In the genomic region with DNA sequence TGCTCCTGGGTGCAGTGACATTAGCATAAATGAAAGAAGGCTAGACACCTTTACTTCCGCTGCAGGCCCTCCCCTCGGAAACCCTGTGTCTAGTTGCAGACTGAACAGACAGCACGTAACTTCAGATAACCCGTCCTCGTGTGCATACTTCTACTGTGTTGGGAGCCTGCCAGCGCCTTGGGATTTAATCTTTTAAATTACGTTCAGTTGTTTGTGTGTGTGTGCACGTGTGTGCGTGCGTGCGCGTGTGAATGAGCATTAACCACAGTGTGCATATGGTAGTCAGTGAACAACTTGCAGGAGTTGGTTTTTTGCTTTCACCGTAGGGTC, we compare ENCODE assay signal across 14 mouse cellular contexts. TPM values are rescaled to one million over a fixed set of nuclear protein-coding genes. Genes with fewer than 3 reads are reported as not detected.
A peak's percentile ranks its signal among the peaks of the same experiment; 100 is the strongest.
DNase-seq lines count a peak whose midpoint lies in the region; ATAC-seq and TF ChIP-seq lines count a peak whose summit lies in the region.
"Had no signal": no experiment of that assay in that cellular context is flagged by ENCODE, and none has a peak within 500 bp of the region (broad histone marks: within the 10 kb centered on the region; RNA-seq: fewer than 3 reads in every experiment).

No protein-coding gene starts in this region.

- peak; percentile 45 for DNase-seq in thymus, postnatal 0 days (ENCODE audit: low spot score)
- no peak for DNase-seq in thymus, adult 18-20 months
- DNase-seq in midbrain, postnatal 0 days (ENCODE audit: low spot score): no peak
- DNase-seq: kidney, postnatal 4 days had no signal

- peaks cover 100% of the 10 kb centered on the region for H3K79me2 ChIP-seq in macrophage (ENCODE audit: inconsistent target)

- WGBS in kidney, embryonic 15.5 days: 81% methylated on average over 13 of the region's 13 CpGs
- WGBS in kidney, embryonic 14.5 days: 80% methylated on average over 13 of the region's 13 CpGs
- 92% methylated on average over 13 of the region's 13 CpGs for WGBS in macrophage (ENCODE audit: missing documents)
- WGBS in midbrain, postnatal 0 days: 88% methylated on average over 13 of the region's 13 CpGs
- WGBS in forebrain, embryonic 12.5 days: 92% methylated on average over 13 of the region's 13 CpGs

- H3K36me3 ChIP-seq in kidney, embryonic 15.5 days: no peaks in the 10 kb centered on the region
- no peaks in the 10 kb centered on the region for H3K36me3 ChIP-seq in kidney, embryonic 14.5 days (ENCODE audit: control insufficient read depth, insufficient read depth, low read length)
- peaks cover 25% of the 10 kb centered on the region; the same call in 1 of the 2 replicates for H3K36me3 ChIP-seq in macrophage (ENCODE audit: inconsistent target)
- H3K36me3 ChIP-seq in midbrain, postnatal 0 days (ENCODE audit: insufficient read depth, low read length): peaks cover 4% of the 10 kb centered on the region; the same call in 1 of the 2 replicates
- no peaks in the 10 kb centered on the region for H3K36me3 ChIP-seq in forebrain, embryonic 12.5 days (replicated peaks)
- H3K36me3 ChIP-seq: embryonic facial prominence, embryonic 12.5 days; forebrain, embryonic 15.5 days; liver, embryonic 15.5 days; midbrain, embryonic 10.5 days had no signal

- H3K9me3 ChIP-seq in kidney, embryonic 15.5 days (replicated peaks): no peaks in the 10 kb centered on the region
- H3K9me3 ChIP-seq in kidney, embryonic 14.5 days (ENCODE audit: control insufficient read depth, low read length): no peaks in the 10 kb centered on the region
- H3K9me3 ChIP-seq in midbrain, postnatal 0 days (ENCODE audit: low read length): no peaks in the 10 kb centered on the region
- H3K9me3 ChIP-seq in forebrain, embryonic 12.5 days: no peaks in the 10 kb centered on the region
- H3K9me3 ChIP-seq: embryonic facial prominence, embryonic 12.5 days; forebrain, embryonic 15.5 days; liver, embryonic 15.5 days; midbrain, embryonic 10.5 days had no signal

- no peaks in the 10 kb centered on the region for H3K27me3 ChIP-seq in kidney, embryonic 15.5 days
- no peaks in the 10 kb centered on the region for H3K27me3 ChIP-seq in kidney, embryonic 14.5 days (ENCODE audit: control insufficient read depth, insufficient read depth, low read length)
- no peaks in the 10 kb centered on the region for H3K27me3 ChIP-seq in midbrain, postnatal 0 days (ENCODE audit: insufficient read depth, low read length)
- H3K27me3 ChIP-seq in forebrain, embryonic 12.5 days: no peaks in the 10 kb centered on the region
- H3K27me3 ChIP-seq: embryonic facial prominence, embryonic 12.5 days; forebrain, embryonic 15.5 days; liver, embryonic 15.5 days had no signal

- H3K9ac ChIP-seq in kidney, embryonic 15.5 days: no peak overlapping the region
- H3K9ac ChIP-seq in kidney, embryonic 14.5 days (ENCODE audit: low read depth, low read length): no peak overlapping the region
- no peak overlapping the region for H3K9ac ChIP-seq in midbrain, postnatal 0 days (replicated peaks; ENCODE audit: low read length, poor library complexity, severe bottlenecking)
- H3K9ac ChIP-seq in forebrain, embryonic 12.5 days: no peak overlapping the region
- H3K9ac ChIP-seq: embryonic facial prominence, embryonic 12.5 days; forebrain, embryonic 15.5 days; liver, embryonic 15.5 days had no signal

- H3K4me1 ChIP-seq in kidney, embryonic 15.5 days: peaks cover 48% of the 10 kb centered on the region
- peaks cover 23% of the 10 kb centered on the region for H3K4me1 ChIP-seq in kidney, embryonic 14.5 days (ENCODE audit: control insufficient read depth, insufficient read depth, low read length)
- peaks cover 13% of the 10 kb centered on the region for H3K4me1 ChIP-seq in midbrain, postnatal 0 days (ENCODE audit: insufficient read depth, low read length)
- H3K4me1 ChIP-seq in forebrain, embryonic 12.5 days: peaks cover 12% of the 10 kb centered on the region

- peak overlapping the region; percentile 56; the same call in 1 of the 2 replicates for H3K27ac ChIP-seq in kidney, embryonic 15.5 days
- H3K27ac ChIP-seq in kidney, embryonic 14.5 days (ENCODE audit: low read depth, low read length): no peak overlapping the region
- peak overlapping the region; percentile 99; the same call in 1 of the 2 replicates for H3K27ac ChIP-seq in macrophage
- H3K27ac ChIP-seq in midbrain, postnatal 0 days (ENCODE audit: low read depth, low read length): no peak overlapping the region; the same call in 1 of the 2 replicates
- no peak overlapping the region for H3K27ac ChIP-seq in forebrain, embryonic 12.5 days
- H3K27ac ChIP-seq: embryonic facial prominence, embryonic 12.5 days; liver, embryonic 15.5 days had no signal

- TF ChIP-seq CTCF in midbrain, postnatal 0 days (IDR thresholded peaks at IDR 0.05): no peak

- H3K4me2 ChIP-seq in kidney, embryonic 15.5 days: no peak overlapping the region
- no peak overlapping the region for H3K4me2 ChIP-seq in kidney, embryonic 14.5 days (replicated peaks; ENCODE audit: low read depth, low read length)
- no peak overlapping the region for H3K4me2 ChIP-seq in midbrain, postnatal 0 days (ENCODE audit: low read depth, low read length, poor library complexity, severe bottlenecking)
- H3K4me2 ChIP-seq in forebrain, embryonic 12.5 days: no peak overlapping the region
- H3K4me2 ChIP-seq: embryonic facial prominence, embryonic 12.5 days; forebrain, embryonic 15.5 days; liver, embryonic 15.5 days had no signal

- no peak overlapping the region for H3K4me3 ChIP-seq in kidney, embryonic 15.5 days (replicated peaks)
- H3K4me3 ChIP-seq in kidney, embryonic 14.5 days (ENCODE audit: low read length): no peak overlapping the region
- no peak overlapping the region for H3K4me3 ChIP-seq in macrophage (ENCODE audit: inconsistent target)
- no peak overlapping the region for H3K4me3 ChIP-seq in midbrain, postnatal 0 days (ENCODE audit: low read depth, low read length)
- no peak overlapping the region for H3K4me3 ChIP-seq in forebrain, embryonic 12.5 days (replicated peaks)
- H3K4me3 ChIP-seq: embryonic facial prominence, embryonic 12.5 days; forebrain, embryonic 15.5 days; liver, embryonic 15.5 days; midbrain, embryonic 10.5 days had no signal

- no peak for ATAC-seq in kidney, embryonic 15.5 days (replicated peaks; ENCODE audit: low FRiP score)
- no peak for ATAC-seq in kidney, embryonic 14.5 days (ENCODE audit: low FRiP score, low TSS enrichment)
- no peak for ATAC-seq in midbrain, postnatal 0 days (ENCODE audit: low FRiP score)
- no peak for ATAC-seq in forebrain, embryonic 12.5 days (ENCODE audit: low FRiP score)
- ATAC-seq: forebrain, embryonic 15.5 days had no signal

RNA-seq across cellular contexts. Expression of a gene that starts 7.4 kb away (rescaled TPM):
- 7.5 and 8.0 TPM in 2 replicates for polyA plus RNA-seq in kidney, embryonic 15.5 days (2015; fragmentation: Nextera tagmentation; extraction: Ambion mirVana)
- polyA plus RNA-seq in kidney, embryonic 14.5 days (2014; fragmentation: Nextera tagmentation; extraction: Ambion mirVana): 3.5 and 6.0 TPM in 2 replicates
- 33.2 and 33.6 TPM in 2 replicates for polyA plus RNA-seq in thymus, postnatal 0 days (2015; fragmentation: Nextera tagmentation; extraction: Ambion mirVana)
- total RNA-seq in macrophage (2018; cell fraction: chromatin; rRNA removed): 1,000 to 10,000 TPM in 1 of 26 experiments, 100 to 1,000 TPM in 23, 10 to 100 TPM in 2; 27.0 to 1,006 (median 669) TPM
- total RNA-seq in macrophage (2018; cell fraction: cytosol; rRNA removed): 100 to 1,000 TPM; 216 to 691 (median 376) TPM
- 1,000 to 10,000 TPM in 2 of 26 experiments, 100 to 1,000 TPM in 24; 102 to 1,167 (median 672) TPM for total RNA-seq in macrophage (2018; cell fraction: nucleus; rRNA removed)
- 250 to 450 TPM (median 359 TPM) in 3 replicates for polyA plus RNA-seq in macrophage (2018)
- 34.3 and 34.5 TPM in 2 replicates for total RNA-seq in midbrain, postnatal 0 days (2014; rRNA removed)
- 17.0 and 20.4 TPM in 2 replicates for polyA plus RNA-seq in midbrain, postnatal 0 days (2015; fragmentation: Nextera tagmentation; extraction: Ambion mirVana)
- polyA plus RNA-seq in forebrain, embryonic 12.5 days (2016; fragmentation: Nextera tagmentation; extraction: Ambion mirVana): 11.4 TPM in 2 replicates

RNA-seq across cellular contexts. Expression of a gene that starts 25.6 kb away (rescaled TPM):
- polyA plus RNA-seq in kidney, embryonic 15.5 days (2015; fragmentation: Nextera tagmentation; extraction: Ambion mirVana): 15.0 and 15.4 TPM in 2 replicates
- 10.0 TPM in 2 replicates for polyA plus RNA-seq in kidney, embryonic 14.5 days (2014; fragmentation: Nextera tagmentation; extraction: Ambion mirVana)
- 2.4 and 2.7 TPM in 2 replicates for polyA plus RNA-seq in thymus, postnatal 0 days (2015; fragmentation: Nextera tagmentation; extraction: Ambion mirVana)
- 10 to 100 TPM; 12.1 to 48.5 (median 29.0) TPM for total RNA-seq in macrophage (2018; cell fraction: chromatin; rRNA removed)
- total RNA-seq in macrophage (2018; cell fraction: cytosol; rRNA removed): 10 to 100 TPM in 24 of 26 experiments, 1 to 10 TPM in 2; 8.5 to 34.5 (median 14.6) TPM
- 10 to 100 TPM; 17.7 to 87.3 (median 37.1) TPM for total RNA-seq in macrophage (2018; cell fraction: nucleus; rRNA removed)
- 8.6 to 19.0 TPM (median 16.2 TPM) in 3 replicates for polyA plus RNA-seq in macrophage (2018)
- 3.6 and 3.8 TPM in 2 replicates for total RNA-seq in midbrain, postnatal 0 days (2014; rRNA removed)
- 3.0 and 3.5 TPM in 2 replicates for polyA plus RNA-seq in midbrain, postnatal 0 days (2015; fragmentation: Nextera tagmentation; extraction: Ambion mirVana)
- 3.0 and 3.9 TPM in 2 replicates for polyA plus RNA-seq in forebrain, embryonic 12.5 days (2016; fragmentation: Nextera tagmentation; extraction: Ambion mirVana)

RNA-seq across cellular contexts. Expression of a gene that starts 29.0 kb away (rescaled TPM):
- 1.3 TPM in 2 replicates for polyA plus RNA-seq in kidney, embryonic 15.5 days (2015; fragmentation: Nextera tagmentation; extraction: Ambion mirVana)
- polyA plus RNA-seq in kidney, embryonic 14.5 days (2014; fragmentation: Nextera tagmentation; extraction: Ambion mirVana): 0.51 and 0.97 TPM in 2 replicates
- polyA plus RNA-seq in thymus, postnatal 0 days (2015; fragmentation: Nextera tagmentation; extraction: Ambion mirVana): 0.90 and 1.1 TPM in 2 replicates
- total RNA-seq in macrophage (2018; cell fraction: chromatin; rRNA removed): 10 to 100 TPM in 15 of 26 experiments, 1 to 10 TPM in 11; 3.7 to 22.4 (median 10.8) TPM
- total RNA-seq in macrophage (2018; cell fraction: cytosol; rRNA removed): 1 to 10 TPM; 4.2 to 7.6 (median 6.1) TPM
- total RNA-seq in macrophage (2018; cell fraction: nucleus; rRNA removed): 10 to 100 TPM in 9 of 26 experiments, 1 to 10 TPM in 17; 3.4 to 18.3 (median 7.3) TPM
- 6.6 to 7.4 TPM (median 7.1 TPM) in 3 replicates for polyA plus RNA-seq in macrophage (2018)
- total RNA-seq in midbrain, postnatal 0 days (2014; rRNA removed): 5.7 and 7.0 TPM in 2 replicates
- 6.9 and 7.5 TPM in 2 replicates for polyA plus RNA-seq in midbrain, postnatal 0 days (2015; fragmentation: Nextera tagmentation; extraction: Ambion mirVana)
- 0.22 and 0.34 TPM in 2 replicates for polyA plus RNA-seq in forebrain, embryonic 12.5 days (2016; fragmentation: Nextera tagmentation; extraction: Ambion mirVana)
- total RNA-seq: granulocyte monocyte progenitor cell, adult 5-6 weeks; hematopoietic stem cell, adult 5-6 weeks had no signal

RNA-seq across cellular contexts. Expression of a gene that starts 49.0 kb away (rescaled TPM):
- 77.6 and 83.5 TPM in 2 replicates for polyA plus RNA-seq in kidney, embryonic 15.5 days (2015; fragmentation: Nextera tagmentation; extraction: Ambion mirVana)
- polyA plus RNA-seq in kidney, embryonic 14.5 days (2014; fragmentation: Nextera tagmentation; extraction: Ambion mirVana): 78.2 and 99.5 TPM in 2 replicates
- polyA plus RNA-seq in thymus, postnatal 0 days (2015; fragmentation: Nextera tagmentation; extraction: Ambion mirVana): 103 and 112 TPM in 2 replicates
- 100 to 1,000 TPM in 25 of 26 experiments, 10 to 100 TPM in 1; 81.1 to 352 (median 282) TPM for total RNA-seq in macrophage (2018; cell fraction: chromatin; rRNA removed)
- 100 to 1,000 TPM; 242 to 357 (median 310) TPM for total RNA-seq in macrophage (2018; cell fraction: cytosol; rRNA removed)
- 100 to 1,000 TPM in 25 of 26 experiments, 10 to 100 TPM in 1; 98.7 to 332 (median 234) TPM for total RNA-seq in macrophage (2018; cell fraction: nucleus; rRNA removed)
- polyA plus RNA-seq in macrophage (2018): 282 to 582 TPM (median 340 TPM) in 3 replicates
- total RNA-seq in midbrain, postnatal 0 days (2014; rRNA removed): 105 and 108 TPM in 2 replicates
- 91.7 and 106 TPM in 2 replicates for polyA plus RNA-seq in midbrain, postnatal 0 days (2015; fragmentation: Nextera tagmentation; extraction: Ambion mirVana)
- 95.5 and 96.1 TPM in 2 replicates for polyA plus RNA-seq in forebrain, embryonic 12.5 days (2016; fragmentation: Nextera tagmentation; extraction: Ambion mirVana)

RNA-seq across cellular contexts. Expression of a gene that starts 52.3 kb away (rescaled TPM):
- 54.6 and 61.7 TPM in 2 replicates for polyA plus RNA-seq in kidney, embryonic 15.5 days (2015; fragmentation: Nextera tagmentation; extraction: Ambion mirVana)
- 56.4 and 103 TPM in 2 replicates for polyA plus RNA-seq in kidney, embryonic 14.5 days (2014; fragmentation: Nextera tagmentation; extraction: Ambion mirVana)
- polyA plus RNA-seq in thymus, postnatal 0 days (2015; fragmentation: Nextera tagmentation; extraction: Ambion mirVana): 39.2 and 40.0 TPM in 2 replicates
- total RNA-seq in macrophage (2018; cell fraction: chromatin; rRNA removed): 10 to 100 TPM; 28.3 to 79.8 (median 59.2) TPM
- 10 to 100 TPM; 46.5 to 98.0 (median 75.5) TPM for total RNA-seq in macrophage (2018; cell fraction: cytosol; rRNA removed)
- 100 to 1,000 TPM in 4 of 26 experiments, 10 to 100 TPM in 22; 41.5 to 126 (median 76.1) TPM for total RNA-seq in macrophage (2018; cell fraction: nucleus; rRNA removed)
- 72.5 to 92.1 TPM (median 86.0 TPM) in 3 replicates for polyA plus RNA-seq in macrophage (2018)
- total RNA-seq in midbrain, postnatal 0 days (2014; rRNA removed): 121 and 129 TPM in 2 replicates
- 25.7 and 27.6 TPM in 2 replicates for polyA plus RNA-seq in midbrain, postnatal 0 days (2015; fragmentation: Nextera tagmentation; extraction: Ambion mirVana)
- 87.9 and 92.6 TPM in 2 replicates for polyA plus RNA-seq in forebrain, embryonic 12.5 days (2016; fragmentation: Nextera tagmentation; extraction: Ambion mirVana)

Comparison
In these comparisons a context has a peak if more than half of its experiments do, and no peak if none do; other contexts are left out.
1. H3K27ac ChIP-seq: peak in kidney, embryonic 15.5 days (single experiment) and macrophage (single experiment); none in kidney, embryonic 14.5 days (single experiment), midbrain, postnatal 0 days (single experiment) and forebrain, embryonic 12.5 days (single experiment).